Mouse (Mus musculus): ENCODE results near the gene H2-T22.
"Not testable (repeated sequence)": the region's sequence is repeated elsewhere in the genome, so short reads cannot be mapped to it uniquely, and the experiment has no call there.

Gene H2-T22

DNA sequence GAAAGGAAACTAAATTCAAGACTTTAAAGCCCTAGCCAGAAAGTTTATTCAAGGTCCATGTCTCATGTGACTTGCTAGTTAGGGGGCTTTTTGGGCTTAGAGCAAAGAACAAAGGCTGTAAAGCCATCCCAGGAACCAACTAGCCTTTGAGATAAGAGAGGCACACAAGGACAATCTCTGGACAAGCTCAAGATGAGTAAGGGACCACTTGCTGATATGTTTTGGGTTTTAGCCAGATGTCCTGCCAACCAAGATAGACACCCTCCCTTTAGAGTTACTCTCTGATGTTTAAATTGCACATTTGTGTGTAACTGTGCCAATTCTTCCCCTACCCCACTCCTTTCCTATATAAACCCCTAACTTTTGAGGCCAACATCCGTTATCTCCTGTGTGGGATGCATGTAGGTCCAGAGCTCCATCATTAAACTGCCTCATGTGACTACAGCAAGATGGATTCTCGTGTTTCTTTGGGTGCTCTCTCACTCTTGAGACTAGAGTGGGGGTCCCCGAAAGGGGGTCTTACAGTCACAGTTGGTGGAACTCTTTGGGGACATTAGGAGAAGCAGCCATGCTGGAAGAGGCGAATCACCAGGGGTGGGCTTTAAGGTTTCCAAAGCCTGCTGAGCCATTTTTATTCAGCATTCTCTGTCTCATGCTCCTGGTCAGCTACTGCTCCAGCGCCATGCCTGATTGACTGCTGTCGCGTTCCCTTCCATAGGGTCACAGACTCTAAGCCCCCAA, 13.5 kb downstream of the H2-T22 start:
- no peak for DNase-seq

DNA sequence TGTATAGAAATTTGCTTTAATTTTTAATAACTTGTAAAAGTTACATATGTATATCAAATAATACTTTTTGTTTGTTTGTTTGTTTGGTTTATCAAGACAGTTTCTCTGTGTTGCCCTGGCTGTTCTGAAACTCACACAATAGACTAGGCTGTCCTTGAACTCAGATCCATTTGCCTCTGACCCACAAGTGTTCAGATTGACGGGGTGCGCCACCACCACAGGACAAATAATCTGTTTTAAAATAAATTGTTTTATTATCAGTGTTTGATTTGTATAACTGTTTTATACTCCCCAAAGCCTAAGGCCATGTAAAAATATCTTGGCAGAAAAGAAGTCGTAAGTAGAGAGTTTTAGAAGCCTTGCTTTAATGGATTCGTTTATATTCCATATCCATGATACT, 14.9 kb downstream of the H2-T22 start:
- DNase-seq = no peak

DNA sequence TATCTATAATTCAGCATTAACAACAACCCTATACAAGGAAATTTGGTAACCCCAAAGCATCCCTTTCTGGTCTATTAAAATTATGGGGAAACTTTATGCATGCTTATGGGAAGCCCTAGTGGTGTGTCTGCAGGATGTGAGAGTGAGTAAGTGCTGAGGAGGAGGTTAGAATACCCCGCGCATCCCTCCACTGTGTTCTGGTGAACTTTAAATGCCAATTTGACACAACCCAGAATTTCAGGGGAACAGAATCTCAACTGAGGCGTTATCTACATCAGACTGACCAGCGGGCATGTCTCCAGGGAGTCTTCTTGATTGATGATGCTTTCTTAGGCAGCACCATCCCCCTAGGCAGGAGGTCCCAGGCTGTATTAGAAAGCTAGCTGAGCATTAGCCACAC, 16.6 kb downstream of the H2-T22 start:
- no peak for DNase-seq

DNA sequence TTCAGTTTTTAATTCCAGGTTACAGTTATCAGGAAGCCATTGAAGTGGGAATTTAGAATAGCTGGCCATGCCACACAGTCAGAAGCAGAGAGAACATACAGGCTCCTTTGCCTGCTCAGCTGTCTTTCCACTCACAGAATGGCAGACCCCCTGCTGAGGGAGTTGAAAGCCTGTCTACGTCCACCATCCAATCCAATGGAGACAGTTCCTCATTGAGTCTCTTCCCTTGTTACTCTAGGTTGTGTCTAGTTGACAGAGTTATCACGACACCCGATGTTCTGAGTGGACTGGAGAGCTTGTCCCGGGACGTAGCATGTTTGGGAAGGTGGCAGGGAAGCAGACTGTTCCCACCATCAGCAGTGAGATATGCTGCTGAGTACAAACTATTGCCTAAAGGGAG, 17.4 kb downstream of the H2-T22 start:
- DNase-seq = no peak

DNA sequence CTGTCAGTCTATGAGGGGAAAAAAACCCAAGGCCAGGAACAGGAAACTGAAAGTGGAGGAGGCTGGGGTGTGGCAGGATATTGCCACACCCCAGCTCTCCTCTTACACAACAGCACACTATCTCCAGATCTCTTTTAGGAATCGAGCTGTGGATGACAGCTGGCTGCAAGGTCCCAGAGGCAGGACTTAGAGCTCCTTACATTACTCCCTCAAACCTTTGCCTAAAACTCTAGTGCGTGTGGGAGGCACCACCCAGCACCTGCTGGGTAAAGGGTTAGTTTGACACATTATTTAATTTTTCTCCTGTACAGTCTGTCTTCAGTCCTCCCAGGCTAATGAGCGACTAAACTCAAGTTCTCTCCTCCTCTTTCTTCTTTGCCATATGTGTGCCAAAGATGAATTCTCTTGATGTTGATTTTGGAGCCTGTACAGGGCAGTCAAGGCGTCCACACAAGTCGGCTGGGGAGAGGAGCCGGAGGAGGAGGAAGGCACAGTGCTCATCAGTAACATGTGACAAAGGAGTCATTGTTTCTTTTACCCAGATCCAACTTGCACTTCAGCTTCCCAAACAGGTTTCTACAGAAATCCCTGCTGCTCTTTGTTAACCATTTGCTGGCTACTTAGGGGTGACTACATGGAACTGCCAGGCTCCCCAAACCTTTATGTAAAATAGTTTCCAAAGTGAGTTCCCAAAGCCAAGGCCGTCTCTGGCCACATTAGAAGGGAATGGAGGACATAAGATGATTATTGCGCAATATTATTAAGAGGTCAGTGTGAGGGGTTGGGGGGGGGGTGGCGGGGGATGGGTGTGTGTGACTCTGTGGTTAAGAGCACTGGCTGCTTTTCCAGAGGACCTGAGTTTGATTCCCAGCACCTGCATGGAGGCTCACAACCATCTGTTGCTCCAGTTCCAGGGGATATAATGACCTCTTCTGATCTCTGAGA, 18.6 kb downstream of the H2-T22 start:
- DNase-seq = peak; percentile 48

DNA sequence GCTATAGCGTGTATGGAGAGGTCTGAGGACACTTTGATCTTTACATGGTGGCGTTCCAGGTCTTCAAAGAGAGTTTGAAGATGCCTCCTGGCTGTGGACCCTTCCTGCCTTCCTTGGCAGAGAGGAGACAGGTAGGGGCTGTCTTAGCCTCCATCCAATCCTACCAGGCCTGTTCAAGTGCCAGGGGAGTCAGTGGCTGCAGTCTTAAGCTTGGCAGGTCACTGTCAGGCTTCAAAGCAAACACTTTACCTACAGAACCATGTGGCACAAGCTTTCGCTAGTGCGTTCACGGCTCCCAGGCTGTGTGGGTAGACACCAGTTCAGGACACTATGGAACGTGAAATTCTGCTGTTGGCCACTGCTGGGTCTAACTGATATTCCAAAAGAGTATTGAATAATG, 19.6 kb downstream of the H2-T22 start:
- no peak for DNase-seq

DNA sequence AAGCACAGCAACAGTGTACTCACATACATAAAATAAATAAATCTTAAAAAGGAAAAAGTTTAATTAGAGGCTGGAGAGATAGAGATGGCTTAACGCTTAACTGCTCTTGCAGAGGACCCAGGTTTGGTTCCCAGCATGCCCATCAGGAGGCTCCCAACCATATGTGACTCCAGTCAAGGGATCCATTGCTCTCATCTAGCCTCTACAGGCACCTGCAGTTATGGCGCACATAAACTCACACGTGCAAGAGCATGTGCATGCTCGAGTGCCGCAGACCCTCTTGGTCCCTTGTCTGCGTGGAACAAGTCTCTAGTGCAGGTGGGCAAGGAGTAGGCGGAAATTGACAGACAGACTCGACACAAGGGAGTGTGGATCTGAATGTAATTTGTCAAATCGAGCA, 20.4 kb downstream of the H2-T22 start:
- no peak for DNase-seq

DNA sequence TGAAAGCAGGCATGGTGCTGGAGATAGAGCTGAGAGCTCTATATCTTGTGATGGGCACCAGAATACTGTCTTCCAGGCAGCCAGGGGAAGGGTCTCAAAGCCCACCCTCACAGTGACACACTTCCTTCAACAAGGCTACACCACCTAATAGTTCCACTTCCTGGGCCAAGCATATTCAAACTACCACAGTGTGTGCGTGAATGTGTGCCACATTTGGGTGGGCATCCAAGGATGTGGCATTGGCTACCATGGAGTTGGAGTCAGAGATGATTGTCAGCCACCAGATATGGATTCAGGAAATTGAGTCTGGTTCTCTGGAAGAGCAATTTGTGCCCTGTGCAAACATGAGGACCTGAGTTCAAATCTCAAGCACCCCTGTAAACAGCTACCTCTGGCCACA, 21.2 kb downstream of the H2-T22 start:
- DNase-seq = no peak

DNA sequence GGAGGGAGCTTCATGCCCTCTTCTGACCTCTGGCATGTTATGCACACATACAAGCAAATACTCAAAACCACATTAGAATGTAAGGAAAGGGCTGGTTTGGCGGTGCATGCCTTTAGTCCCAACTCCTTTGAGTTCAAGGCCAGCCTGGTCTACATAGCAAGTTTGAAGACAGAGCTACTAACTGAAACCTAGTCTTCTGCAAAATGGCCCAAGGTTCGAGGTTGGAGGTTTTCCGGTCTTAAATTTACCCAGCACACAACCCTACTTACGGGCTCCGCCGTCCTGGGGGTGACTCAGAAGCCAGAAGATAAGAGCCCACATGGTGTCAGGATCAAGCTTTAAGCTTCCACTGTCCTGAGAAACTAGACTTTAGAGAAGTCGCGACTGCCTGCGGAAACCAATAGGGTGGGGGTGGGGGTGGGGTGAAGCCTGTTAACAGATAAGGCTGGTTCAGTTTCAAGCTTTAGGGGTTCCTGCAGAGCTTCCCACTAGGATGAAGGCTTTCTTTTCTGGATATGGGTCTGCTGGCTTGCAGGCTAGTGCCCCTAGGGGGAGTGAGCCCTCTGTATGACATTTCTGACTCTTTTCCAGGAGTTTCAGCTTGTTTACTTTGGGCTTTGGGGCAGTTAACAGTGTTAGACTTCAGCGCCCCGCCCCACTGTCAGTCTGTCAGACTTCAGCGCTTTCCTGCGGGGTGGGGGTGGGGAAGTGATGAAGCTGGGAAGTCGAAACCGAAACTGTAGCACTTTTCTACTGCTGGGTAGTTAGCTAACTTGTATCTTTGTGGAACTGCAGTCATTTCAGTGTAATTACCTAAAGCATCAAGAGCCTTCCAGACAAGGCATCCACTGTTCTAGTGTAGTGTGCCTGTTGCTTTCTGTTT, 22.1 kb downstream of the H2-T22 start, which contains the start of gene H2-T24:
H2-T24 (minus strand) TSS at position 370 of the 883 bp plus-strand sequence.
- peak; percentile 85 for DNase-seq

DNA sequence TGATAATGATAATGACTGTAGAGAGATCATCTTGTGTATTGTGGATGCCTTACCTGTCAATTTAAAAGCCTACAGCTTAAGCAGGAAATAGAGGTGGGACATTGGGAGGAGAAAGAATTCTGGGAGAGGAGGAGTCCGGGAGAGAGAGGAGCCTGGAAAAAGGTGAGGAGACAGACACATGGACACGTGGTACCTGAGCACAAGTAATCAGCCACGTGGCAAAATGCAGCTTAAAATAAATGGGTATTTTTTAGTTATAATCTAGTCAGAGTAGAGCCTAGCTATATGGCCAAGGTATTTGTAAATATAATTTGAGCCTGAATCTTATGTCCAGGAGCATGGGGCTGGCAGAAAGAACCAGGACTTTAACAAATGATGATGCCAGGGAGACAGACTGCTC, 23.0 kb downstream of the H2-T22 start:
- DNase-seq = no peak

DNA sequence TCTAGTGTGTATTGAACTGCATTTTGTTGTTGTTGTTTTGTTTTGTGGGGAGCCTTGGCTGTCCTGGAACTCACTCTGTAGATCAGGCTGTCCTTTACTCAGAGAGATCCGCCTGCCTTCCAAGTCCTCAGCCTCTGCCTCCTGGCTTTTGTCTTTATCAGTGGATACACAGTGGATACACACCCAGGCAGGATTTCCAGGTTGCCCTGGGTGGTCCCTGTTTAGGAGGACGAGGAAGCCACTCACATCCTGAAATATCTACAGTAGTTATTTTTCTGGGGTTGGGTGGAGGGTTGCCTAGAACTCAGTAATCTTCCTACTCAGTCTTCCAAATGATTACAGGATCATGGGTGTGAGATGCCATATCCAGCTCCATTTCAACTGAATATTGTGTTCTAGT, 23.6 kb downstream of the H2-T22 start:
- peak; percentile 57 for DNase-seq

DNA sequence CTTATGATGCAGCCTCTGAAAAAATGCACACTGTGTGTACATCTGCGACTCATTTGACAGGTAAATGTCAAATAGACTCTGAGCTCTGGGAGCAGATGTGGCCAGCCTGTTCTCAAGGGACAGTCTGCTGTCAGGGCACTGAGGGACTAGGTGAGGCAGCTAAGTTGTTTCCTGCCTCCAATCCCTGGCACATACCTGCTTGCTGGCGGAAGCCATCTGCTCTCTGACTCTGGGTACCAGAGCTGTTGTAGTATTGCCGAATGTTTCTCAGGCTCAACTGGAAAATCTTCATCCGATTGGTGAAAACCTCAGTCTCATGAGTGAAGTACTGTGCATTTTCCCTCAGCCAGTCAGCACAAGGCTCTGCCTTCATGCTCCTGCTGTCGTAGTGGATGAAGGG, 25.5 kb downstream of the H2-T22 start:
- DNase-seq = no peak

DNA sequence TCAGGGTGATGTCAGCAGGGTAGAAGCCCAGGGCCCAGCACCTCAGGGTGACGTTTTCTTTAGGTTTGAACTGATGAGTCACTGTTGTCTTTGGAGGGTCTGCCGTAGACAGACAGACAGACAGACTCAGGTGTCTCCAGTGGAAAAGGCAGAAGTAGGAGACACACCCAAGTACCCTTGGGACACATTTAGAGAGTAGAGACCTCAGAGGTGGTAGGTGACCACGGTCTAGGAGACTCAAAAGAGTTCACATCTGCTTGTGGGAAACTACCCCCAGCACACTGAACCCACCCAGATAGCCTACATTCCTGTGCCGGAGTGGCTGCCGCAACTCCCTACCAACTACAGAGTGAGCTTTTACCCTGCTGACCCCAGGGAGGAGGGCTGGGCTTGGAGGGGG, 27.6 kb downstream of the H2-T22 start:
- no peak for DNase-seq

DNA sequence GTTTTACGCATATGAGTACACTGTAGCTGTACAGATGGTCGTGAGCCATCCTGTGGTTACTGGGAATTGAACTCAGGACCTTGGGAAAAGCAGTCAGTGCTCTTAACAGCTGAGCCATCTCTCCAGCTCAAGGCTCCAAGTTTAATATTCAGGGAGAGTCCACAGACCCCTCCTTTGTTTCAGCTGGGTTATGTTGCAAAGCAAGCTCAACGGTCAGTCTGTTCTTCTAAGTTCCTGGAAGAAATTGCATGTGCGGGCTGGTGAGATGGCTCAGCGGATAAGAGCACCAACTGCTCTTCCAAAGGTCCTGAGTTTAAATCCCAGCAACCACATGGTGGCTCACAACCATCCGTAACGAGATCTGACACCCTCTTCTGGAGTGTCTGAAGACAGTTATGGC, 38.1 kb downstream of the H2-T22 start:
- not testable (repeated sequence) for DNase-seq

DNA sequence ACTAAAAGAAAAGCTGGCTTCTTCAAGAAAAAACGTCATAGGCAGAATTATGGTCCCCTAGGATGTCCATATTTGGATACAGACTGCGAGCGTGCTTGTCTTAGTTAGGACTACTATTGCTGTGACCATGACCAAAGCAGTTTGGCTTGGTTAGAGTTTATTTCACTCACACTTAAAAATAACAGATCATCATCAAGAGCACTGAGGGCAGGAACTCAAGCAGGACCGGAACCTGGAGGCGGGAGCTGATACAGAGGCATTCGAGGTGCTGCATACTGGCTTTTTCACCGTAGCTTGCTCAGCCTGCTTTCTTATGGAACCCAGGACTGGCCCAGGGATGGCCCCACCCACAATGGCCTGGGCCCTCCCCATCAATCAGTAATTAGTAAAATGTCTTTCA, 39.2 kb downstream of the H2-T22 start:
- no peak for DNase-seq

DNA sequence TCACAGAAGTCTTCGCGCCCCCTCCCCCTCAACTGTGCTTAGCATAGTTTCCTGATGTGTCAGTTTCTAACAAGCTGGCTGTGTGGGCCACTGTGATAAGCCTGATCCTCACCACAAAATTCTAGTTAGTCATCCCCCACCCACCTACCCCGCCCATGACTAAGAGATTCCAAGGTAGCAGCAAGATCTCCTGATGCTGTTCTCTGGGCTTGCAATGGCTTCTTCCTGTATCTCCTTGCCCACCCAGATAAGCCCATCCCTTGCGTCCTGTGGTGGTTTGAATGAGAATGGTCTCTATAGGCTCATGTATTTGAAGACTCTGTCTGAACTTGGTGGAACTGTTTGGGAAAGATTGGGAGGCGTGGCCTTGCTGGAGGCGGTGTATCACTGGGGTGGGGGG, 40.6 kb downstream of the H2-T22 start:
- peak; percentile 87 for DNase-seq

DNA sequence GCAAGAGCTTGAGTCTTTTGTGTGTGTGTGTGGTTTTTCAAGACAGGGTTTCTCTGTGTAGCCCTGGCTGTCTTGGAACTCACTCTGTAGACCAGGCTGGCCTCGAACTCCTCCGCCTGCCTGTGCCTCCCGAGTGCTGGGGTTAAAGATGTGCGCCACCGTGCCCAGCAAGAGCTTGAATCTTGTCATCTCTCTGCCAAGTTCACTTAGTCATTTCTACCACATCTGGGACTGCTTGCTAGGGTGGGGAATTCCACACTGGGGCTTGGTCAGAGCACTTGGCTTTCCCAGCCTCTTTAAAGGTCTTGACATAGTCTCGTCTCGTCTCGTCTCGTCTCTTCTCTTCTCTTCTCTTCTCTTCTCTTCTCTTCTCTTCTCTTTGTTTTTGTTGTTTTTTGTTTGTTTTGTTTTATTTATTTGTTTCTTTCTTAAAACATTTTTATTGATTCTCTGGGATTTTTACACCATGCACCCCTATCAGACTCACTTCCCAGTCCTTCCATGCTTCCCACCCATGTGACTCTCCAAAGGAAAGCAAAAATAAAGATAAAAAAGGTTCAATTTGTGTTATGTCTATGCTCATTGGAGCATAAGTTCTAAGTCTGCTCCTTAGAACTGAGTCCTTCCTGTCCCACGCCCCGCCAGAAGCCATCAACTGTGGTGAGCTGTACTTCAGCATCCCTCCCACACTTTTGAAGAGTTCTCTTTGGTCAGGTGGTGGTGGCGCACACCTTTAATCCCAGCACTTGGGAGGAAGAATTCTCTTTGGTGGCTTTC, 41.2 kb downstream of the H2-T22 start:
- peak; percentile 39 for DNase-seq

DNA sequence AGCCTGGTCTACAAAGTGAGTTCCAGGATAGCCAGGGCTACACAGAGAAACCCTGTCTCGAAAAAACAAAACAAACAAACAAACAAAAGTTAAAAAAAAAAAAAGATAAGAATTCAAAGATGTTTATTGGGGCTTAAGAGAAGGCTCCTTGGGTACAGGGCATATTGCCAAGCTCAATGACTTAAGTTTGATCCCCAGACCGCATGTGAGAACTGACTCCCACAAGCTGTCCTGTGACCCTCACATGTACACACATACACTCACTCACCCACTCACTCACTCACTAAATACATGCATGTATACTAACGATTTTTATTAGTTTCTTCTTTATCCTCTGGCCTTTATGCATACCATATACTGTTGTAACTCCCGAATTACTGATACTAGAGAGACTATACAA, 42.2 kb downstream of the H2-T22 start:
- no peak for DNase-seq

DNA sequence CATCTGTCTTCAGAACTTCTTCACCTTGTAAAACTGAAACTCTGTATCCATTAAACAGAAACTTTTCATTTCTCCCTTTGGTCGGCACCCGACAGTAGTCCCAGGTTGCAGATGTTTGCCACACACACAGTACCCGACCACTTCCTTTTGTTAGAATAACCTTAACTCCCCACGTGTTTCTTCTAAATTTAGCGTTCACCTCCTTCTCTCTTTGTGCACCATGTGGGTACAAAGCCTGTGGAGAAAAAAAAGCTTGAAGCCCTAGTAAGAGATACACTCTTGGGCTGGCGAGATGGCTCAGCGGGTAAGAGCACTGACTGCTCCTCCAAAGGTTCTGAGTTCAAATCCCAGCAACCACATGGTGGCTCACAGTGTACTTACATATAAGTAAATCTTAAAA, 43.2 kb downstream of the H2-T22 start:
- DNase-seq = no peak

DNA sequence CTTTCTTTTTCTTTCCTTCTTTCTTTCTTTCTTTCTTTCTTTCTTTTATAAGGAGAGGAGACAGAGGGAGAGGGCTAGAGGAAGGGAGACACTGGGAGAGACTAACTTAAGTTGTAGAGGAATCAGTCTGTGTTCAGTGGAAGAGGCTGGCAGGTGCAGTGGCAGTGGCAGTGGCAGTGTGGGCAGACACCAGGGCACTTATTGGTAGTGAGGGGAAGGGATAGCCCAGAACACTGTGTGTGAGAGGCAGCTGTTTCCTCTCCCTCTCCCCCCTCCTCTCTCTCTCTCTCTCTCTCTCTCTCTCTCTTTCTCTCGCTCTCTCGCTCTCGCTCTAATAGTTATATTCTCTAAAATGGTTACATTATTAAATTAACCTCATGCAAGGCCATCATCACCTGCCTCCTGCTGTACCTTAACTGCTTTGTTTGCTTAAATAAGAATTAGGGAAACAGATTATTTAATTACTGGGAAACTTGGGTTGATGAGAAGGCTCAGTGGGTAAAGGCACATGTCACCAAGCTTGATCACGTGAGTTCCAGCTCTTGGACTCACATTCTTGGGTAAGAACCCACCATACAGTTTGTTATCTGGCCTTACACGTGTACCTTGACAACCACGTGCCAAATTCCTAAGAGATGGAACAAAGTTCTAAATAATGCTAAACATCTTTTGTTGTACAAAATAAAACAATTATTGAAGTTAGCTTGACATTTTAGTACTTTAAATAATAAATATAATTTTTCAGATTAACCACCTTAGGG, 43.8 kb downstream of the H2-T22 start:
- no peak for DNase-seq

DNA sequence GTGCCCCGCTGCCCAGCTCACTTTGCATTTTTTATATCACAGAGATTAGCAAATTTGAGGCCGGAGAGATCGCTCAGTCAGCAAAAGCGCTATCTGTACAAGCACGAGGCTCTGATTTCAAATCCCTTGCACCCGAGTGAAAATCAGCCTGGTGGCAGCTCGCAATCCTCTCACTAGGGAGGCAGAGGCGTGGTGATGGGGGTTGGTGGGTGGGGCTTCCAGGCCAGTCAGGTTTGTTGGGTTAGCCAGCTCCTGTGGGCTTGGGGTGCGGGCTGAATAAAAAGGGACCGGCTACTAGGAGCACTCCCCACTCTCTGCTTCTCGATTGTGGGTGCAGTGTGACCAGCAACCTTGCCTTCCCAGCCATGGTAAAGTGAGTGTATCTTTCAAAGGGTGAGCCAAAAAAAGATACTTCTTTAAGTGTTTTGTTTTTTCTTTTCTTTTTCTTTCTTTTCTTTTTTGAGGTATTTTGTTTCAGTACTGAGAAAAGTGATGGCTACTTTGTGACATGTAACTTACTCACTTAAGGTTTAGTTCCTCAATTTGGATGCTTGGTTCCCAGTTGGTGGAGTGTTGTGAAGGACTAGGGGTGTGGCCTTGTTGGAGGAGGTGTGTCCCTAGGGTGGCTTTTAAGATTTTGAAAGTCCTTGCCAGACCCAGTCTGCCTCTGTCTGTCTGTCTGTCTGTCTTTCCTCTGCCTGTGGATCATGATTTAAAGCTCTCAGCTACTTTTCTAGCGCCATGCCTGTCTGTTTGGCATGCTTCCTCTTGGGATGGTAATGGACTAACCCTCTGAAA, 44.6 kb downstream of the H2-T22 start:
- DNase-seq = peak; percentile 85

Data from liver (tissue).